Mouse (Mus musculus) liver, adult 2 months (tissue): ENCODE data around the gene Ube2a. TPM values are rescaled to one million over a fixed set of nuclear protein-coding genes. Genes with fewer than 3 reads are reported as not detected.
A peak's percentile ranks its signal among the peaks of the same experiment; 100 is the strongest.

Source experiments
- DNase-seq: peaks from one replicate; pipeline ENCODE4 v3.0.0-alpha.2; 2011; ENCODE audit warnings: low read depth, low spot score; ENCODE audit errors: extremely low read depth
- H3K27ac ChIP-seq: fragments of 200-500 bp; replicated peaks from 2 replicates; pipeline ENCODE4 v1.5.1; 2012; ENCODE audit warnings: low read depth, mild to moderate bottlenecking, control low read depth, inconsistent platforms, low read length; ENCODE audit not compliant: insufficient read depth
- H3K27me3 ChIP-seq: fragments of 200-500 bp; 2 replicates; pipeline ENCODE4 v1.6.1; 2012; ENCODE audit warnings: mild to moderate bottlenecking, moderate library complexity, low read length, inconsistent platforms; ENCODE audit not compliant: control insufficient read depth, insufficient read depth
- H3K36me3 ChIP-seq: fragments of 200-500 bp; 2 replicates; pipeline ENCODE4 v1.6.1; 2012; ENCODE audit warnings: low read length, inconsistent platforms; ENCODE audit not compliant: control insufficient read depth, insufficient read depth
- H3K4me1 ChIP-seq: fragments of 200-500 bp; 2 replicates; pipeline ENCODE4 v1.6.1; 2011; ENCODE audit warnings: low read length; ENCODE audit not compliant: control insufficient read depth, insufficient read depth
- H3K4me3 ChIP-seq: fragments of 200-500 bp; 2 replicates; pipeline ENCODE4 v1.5.1; 2011; ENCODE audit warnings: low read depth, mild to moderate bottlenecking, control low read depth, low read length, moderate library complexity; ENCODE audit not compliant: insufficient read depth
- H3K79me2 ChIP-seq: fragments of 200-500 bp; 2 replicates; pipeline ENCODE4 v1.6.1; 2012; ENCODE audit warnings: inconsistent platforms, mild to moderate bottlenecking, low read length, moderate library complexity; ENCODE audit not compliant: control insufficient read depth, insufficient read depth
- H3K9ac ChIP-seq: fragments of 200-500 bp; 2 replicates; pipeline ENCODE4 v1.6.1; 2012; ENCODE audit warnings: low read depth, mild to moderate bottlenecking, control low read depth, inconsistent platforms, low read length
- CTCF ChIP-seq: fragments of 200-500 bp; IDR thresholded peaks from 2 replicates; pipeline ENCODE4 v1.5.1; 2011; ENCODE audit warnings: low read depth, low read length, control low read depth
- POLR2A ChIP-seq: fragments of 200-500 bp; IDR thresholded peaks from 2 replicates; pipeline ENCODE4 v1.6.1; 2011; ENCODE audit warnings: low read length, control low read depth; ENCODE audit not compliant: insufficient read depth; ENCODE audit errors: extremely low read depth
- whole genome bisulfite sequencing: fragments of 180-500 bp; shearing (Covaris S2); methylation state at CpG from one replicate; pipeline ENCODE4 v1.1.7; 2018; 5-methylcytosine and 5-hydroxymethylcytosine counted together
- polyA plus RNA-seq: library from polyadenylated mRNA; depleted of rRNA; stranded (reverse); fragments of >200 nt; gene quantifications from 2 replicates; pipeline ENCODE4 v1.2.3, GENCODE M21; 2012
- total RNA-seq: library from RNA; depleted of rRNA; stranded (reverse); fragments of >200 nt; gene quantifications from 2 replicates; pipeline ENCODE4 v1.2.3, GENCODE M21; 2014

The Ube2a gene
- total and polyA plus RNA-seq, 2 experiments: 12.2 to 25.9 TPM

DNA sequence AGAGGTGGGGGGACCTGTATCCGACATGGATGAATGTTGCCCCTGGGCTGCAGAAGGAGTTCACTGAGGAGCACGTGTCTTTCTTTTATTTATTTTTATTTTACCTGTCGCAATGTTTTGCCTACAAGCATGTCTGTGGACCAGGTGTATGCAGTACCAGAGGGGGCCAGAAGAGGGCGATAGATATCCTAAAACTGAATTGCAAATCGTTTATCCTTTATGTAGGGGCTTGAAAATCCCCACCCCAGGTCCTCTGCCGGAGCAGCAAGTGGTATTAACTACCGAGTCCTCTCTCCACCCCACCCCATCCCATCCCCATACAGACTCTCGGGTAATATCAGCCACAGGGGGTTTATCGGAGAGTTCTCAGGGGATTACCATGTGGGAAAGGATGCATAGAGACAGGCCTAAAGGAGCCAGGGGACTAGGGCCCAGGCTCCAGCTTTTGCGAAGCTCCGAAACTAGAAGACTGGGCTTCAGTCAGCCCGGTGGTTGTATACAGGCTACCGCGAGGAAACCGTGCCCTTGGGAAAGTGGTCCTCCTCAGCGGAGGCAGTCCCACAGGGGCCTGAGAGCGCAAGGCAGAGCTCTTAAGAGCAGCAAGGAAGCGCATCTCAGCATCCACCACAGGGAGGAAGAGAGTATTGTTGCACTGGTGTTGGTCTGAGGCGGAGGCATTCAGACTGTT is 40.2 kb upstream of the Ube2a start:
- Histone ChIP-seq H3K79me2 (no peaks in the 10 kb centered on the region), H3K27me3 (no peaks in the 10 kb centered on the region), H3K4me1 (peaks cover 3% of the 10 kb centered on the region), H3K4me3 (no peak overlapping the region), H3K27ac (no peak overlapping the region), H3K9ac (no peak overlapping the region), H3K36me3 (no peaks in the 10 kb centered on the region)
- peak; percentile 45 for DNase-seq
- peak; percentile 51 for TF ChIP-seq CTCF
- TF ChIP-seq POLR2A: no peak
- 30% methylated on average over 19 of the region's 19 CpGs for WGBS

- Histone ChIP-seq H3K79me2 (no peaks in the 10 kb centered on the region), H3K27ac (no peak overlapping the region), H3K27me3 (no peaks in the 10 kb centered on the region), H3K9ac (no peak overlapping the region), H3K4me1 (no peaks in the 10 kb centered on the region; the same call in 1 of the 2 replicates), H3K4me3 (no peak overlapping the region), H3K36me3 (no peaks in the 10 kb centered on the region; the same call in 1 of the 2 replicates)
- 70% methylated on average over 6 of the region's 6 CpGs for WGBS
- DNase-seq: no peak
- TF ChIP-seq POLR2A: no peak
- no peak for TF ChIP-seq CTCF
Observed at GRCm38 (mm10) chrX:36837069-36837676, 36.5 kb upstream of the Ube2a start.

DNA sequence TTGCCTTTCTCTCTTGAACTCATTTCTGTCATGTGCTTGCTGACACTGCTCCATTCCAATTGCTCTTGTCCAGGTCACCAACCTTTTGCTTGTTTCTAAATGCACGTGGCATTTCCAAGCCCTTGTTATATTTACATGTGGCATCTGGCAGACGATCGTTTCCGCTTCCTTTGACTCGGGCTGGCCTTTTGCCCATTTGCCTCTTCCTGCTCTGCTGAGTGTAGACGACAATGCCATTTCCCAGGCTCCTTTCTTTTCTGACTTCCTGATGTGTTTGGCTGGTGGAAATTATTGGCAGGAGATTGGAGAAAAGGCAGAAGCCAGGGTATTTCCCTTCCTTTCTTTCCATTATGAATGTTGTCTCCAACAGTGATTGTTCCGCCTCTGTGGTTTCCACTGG is 34.3 kb upstream of the Ube2a start:
- Histone ChIP-seq H3K4me1 (no peaks in the 10 kb centered on the region; the same call in 1 of the 2 replicates), H3K36me3 (no peaks in the 10 kb centered on the region; the same call in 1 of the 2 replicates), H3K9ac (no peak overlapping the region), H3K4me3 (no peak overlapping the region), H3K27me3 (no peaks in the 10 kb centered on the region), H3K79me2 (no peaks in the 10 kb centered on the region), H3K27ac (0 out of 2 replicates have a peak overlapping the region, but pooled peaks have one; percentile 31)
- no peak for DNase-seq
- 19% methylated on average over 7 of the region's 7 CpGs for WGBS
- TF ChIP-seq POLR2A (no peak), CTCF (no peak)

- no peaks in the 10 kb centered on the region for H3K79me2 ChIP-seq
- 67% methylated on average over 6 of the region's 6 CpGs for WGBS
- H3K27ac ChIP-seq: no peak overlapping the region
- H3K27me3 ChIP-seq: no peaks in the 10 kb centered on the region
- TF ChIP-seq CTCF: no peak
- TF ChIP-seq POLR2A: no peak
- no peaks in the 10 kb centered on the region; the same call in 1 of the 2 replicates for H3K4me1 ChIP-seq
- H3K36me3 ChIP-seq: no peaks in the 10 kb centered on the region; the same call in 1 of the 2 replicates
- no peak for DNase-seq
- no peak overlapping the region for H3K9ac ChIP-seq
- H3K4me3 ChIP-seq: no peak overlapping the region
Observed at GRCm38 (mm10) chrX:36841698-36842097, 32.0 kb upstream of the Ube2a start.

DNA sequence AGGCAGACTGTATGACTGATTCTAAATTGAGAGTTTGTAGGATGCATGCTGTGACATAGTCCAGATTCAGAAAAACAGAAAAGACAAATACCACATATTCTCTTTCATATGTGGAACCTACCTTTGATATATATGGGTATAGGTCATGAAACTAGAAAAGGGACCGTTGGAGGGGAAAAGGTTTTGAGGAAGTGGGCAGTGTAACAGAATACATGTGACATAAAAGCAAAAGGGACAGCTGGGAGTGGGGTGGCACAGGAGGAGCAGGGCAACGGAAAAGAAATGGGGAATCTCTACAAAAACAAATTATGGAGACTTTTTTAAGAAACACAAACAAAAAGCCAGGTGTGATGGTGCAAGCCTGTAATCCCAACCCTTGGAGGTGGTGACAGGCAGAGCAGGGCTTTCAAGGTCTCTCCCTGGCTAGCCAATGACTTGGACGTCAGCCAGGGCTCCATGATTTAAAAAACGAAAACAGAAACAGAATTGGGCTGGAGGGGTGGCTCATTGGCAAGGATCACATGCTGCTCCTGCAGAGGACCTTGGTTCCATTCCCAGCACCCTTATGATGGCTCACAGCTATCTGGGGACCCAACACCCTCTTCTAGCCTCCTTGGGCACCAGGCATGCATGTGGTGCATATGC is 30.2 kb upstream of the Ube2a start:
- H3K36me3 ChIP-seq: no peaks in the 10 kb centered on the region; the same call in 1 of the 2 replicates
- no peak overlapping the region for H3K9ac ChIP-seq
- H3K27me3 ChIP-seq: no peaks in the 10 kb centered on the region
- no peak for TF ChIP-seq CTCF
- no peak for TF ChIP-seq POLR2A
- no peak overlapping the region for H3K27ac ChIP-seq
- H3K4me3 ChIP-seq: no peak overlapping the region
- DNase-seq: no peak
- WGBS: 29% methylated on average over 4 of the region's 4 CpGs
- H3K4me1 ChIP-seq: no peaks in the 10 kb centered on the region; the same call in 1 of the 2 replicates
- no peaks in the 10 kb centered on the region for H3K79me2 ChIP-seq
